Mouse (Mus musculus): ENCODE results near the gene Slamf9. TPM values are rescaled to one million over a fixed set of nuclear protein-coding genes. Genes with fewer than 3 reads are reported as not detected.

Gene Slamf9
- total RNA-seq, 2 experiments from 2014 or later, result 2.3 to 4.5 TPM

GRCm38 (mm10) chr1:172489585-172490250 lies 14.6 kb downstream of the Slamf9 start:
- no peak for DNase-seq

DNA sequence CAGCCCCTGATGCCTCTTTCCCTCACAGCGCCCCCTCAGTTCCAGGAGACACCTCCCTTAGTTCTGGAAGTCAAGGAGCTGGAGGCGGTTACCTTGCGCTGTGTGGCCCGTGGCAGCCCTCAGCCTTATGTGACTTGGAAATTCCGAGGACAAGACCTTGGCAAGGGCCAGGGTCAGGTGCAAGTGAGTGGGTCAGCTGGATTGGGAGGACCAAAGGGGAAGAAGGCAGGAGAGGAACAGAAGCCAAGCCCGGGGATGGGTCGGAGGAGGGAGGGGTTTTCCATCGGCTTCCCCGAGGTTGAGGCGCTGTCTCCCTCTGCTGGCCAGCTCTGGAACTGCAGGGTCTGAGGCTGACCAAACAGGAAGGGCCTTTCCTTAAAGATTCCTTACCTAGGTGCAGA lies 15.1 kb downstream of the Slamf9 start:
- DNase-seq, result peak; percentile 89 to 92

DNA sequence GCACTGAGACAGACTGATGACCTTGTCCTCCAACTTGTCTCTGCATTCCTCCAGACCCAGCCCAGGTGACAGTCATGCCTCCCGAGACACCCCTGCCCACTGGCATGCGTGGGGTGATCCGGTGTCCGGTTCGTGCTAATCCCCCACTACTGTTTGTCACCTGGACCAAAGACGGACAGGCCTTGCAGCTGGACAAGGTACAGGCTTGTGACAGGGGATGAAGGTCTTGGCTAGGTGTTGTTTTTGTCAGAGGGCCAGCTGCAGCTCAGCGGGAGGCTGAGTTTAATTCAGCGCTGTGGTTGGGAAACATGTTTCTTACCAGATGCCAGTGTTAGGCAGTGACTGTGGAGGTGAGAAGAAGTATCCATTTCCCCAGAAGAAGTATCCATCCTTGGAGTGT lies 16.9 kb downstream of the Slamf9 start:
- DNase-seq, result no peak

DNA sequence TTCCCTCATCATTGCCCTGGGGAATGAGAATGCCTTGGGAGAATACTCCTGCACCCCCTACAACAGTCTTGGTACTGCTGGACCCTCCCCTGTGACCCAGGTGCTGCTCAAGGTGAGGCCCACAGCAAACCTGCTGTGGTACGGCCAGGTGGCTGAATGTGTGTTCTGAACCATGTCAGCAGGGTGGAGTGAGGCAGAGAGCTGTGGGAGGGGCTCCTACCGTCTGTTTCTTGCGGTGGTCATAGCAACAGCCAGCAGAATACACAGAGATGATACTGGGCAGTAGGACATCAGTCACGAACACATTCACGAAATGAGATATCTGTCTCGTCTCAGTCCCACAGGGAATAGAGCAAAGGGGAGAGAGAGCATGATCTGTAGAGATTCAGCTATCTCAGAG lies 18.4 kb downstream of the Slamf9 start:
- no peak for DNase-seq

- no peak for DNase-seq
These were observed 20.9 kb downstream of the Slamf9 start for GRCm38 (mm10) chr1:172496030-172496429.

- DNase-seq, result no peak
These were observed 22.3 kb downstream of the Slamf9 start for GRCm38 (mm10) chr1:172497428-172497827.

DNA sequence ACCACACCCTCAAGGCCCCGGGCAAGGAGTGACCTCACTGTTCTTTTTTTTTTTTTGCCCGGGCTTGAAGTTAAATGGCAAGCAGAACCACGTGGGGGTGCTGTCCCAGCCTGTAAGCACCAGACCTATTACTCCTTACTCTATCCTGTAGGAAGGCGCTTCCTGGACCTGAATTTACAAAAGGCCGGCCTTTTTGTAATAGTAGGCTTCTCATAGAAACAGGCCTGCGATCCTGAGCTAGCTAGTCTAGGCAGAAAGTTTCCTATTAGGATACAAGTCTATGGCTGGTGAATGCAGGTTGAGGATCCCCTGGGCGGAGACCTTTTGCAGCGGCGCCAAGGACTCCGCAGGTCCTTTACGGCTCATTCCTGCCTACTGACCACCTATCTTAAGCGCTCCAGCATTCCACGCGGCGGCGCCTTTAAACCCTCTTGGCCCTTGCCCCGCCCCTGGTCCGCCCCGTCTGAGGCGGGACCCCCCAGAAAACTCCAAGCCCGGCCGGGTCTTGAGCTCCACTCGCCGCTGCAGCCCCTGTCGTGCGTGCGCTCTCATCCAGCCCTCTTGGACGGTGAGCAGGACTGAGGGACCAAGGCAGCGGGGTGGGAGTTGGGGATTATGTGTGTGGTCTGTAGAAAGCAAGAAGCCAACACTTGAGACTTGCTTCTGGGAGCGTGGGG lies 24.7 kb downstream of the Slamf9 start, which contains the start of gene Tagln2:
Tagln2 (plus strand) TSS at position 283 of the 677 bp plus-strand sequence.
- DNase-seq, result peak; percentile 91 to 94

- DNase-seq, result peak; percentile 80 to 87
These were observed 25.6 kb downstream of the Slamf9 start for GRCm38 (mm10) chr1:172500451-172501370.

GRCm38 (mm10) chr1:172501371-172502144 lies 26.4 kb downstream of the Slamf9 start:
- peak; percentile 63 to 71 for DNase-seq

- no peak for DNase-seq
These were observed 27.3 kb downstream of the Slamf9 start for GRCm38 (mm10) chr1:172502145-172503110.

DNA sequence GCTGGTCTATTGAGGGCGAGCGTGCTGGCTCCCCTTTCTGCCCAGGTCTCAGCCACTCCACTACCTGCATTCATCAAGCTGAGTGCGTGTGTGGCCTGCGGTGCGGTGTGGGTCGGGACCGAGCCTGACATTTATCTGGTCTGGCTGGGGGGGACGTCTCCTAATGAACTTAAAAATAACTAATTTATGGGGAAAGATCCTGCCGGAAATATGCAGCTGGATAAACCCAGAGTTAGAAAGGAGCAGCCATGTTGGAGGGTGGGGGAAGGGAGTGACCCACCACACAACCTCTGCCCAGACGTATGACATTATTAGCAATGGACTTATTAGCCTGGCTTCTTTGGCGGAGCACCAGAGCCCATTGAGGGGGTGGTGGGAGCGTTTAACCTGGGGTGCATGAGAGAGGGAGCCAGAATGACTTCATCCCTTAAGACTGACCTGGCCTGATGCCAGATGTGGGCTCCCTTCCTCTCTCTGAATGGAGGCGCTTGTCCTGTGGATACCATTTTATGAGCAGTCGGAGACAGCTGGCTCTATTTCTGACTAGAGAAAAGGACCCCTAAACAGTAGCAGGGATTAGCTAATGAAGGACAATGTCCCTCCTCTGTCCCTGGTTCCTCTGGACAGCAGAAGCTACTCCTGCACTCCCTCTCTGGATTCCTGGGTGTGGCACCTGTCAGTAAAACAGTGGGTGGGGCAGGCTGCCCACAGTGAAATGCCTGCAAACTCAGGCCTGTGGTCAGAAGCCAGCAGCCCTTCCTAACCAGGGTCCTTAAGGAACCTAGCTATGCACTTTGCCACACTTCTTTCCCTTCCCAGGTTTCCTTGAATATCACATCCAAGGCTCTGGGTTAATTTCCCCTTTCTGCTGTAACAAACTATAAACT lies 28.2 kb downstream of the Slamf9 start:
- DNase-seq, result peak; percentile 38 to 52

GRCm38 (mm10) chr1:172504756-172505155 lies 29.6 kb downstream of the Slamf9 start:
- no peak for DNase-seq

DNA sequence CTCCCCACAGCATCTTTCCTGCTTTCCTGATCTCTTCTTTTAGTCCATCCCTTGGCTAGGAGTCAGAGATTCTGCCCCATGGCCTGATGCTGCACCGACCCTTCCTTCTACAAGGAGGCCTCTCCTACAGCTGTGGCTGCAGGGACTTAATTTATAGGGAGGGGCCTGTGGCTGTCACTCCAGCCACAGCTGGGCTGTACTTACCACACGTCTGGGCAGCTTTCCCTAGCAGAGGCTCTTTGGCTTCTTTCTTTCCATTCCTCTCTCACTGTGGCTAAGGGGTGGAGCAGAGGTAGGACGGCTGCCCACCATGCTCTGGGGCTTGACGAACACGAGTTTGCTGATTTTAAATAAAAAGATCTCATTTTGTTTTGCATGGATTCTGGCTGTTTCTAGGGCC lies 31.8 kb downstream of the Slamf9 start:
- DNase-seq, result no peak

- no peak for DNase-seq
These were observed 32.5 kb downstream of the Slamf9 start for GRCm38 (mm10) chr1:172507701-172508100.

- DNase-seq, result no peak
These were observed 33.0 kb downstream of the Slamf9 start for GRCm38 (mm10) chr1:172508172-172508571.

DNA sequence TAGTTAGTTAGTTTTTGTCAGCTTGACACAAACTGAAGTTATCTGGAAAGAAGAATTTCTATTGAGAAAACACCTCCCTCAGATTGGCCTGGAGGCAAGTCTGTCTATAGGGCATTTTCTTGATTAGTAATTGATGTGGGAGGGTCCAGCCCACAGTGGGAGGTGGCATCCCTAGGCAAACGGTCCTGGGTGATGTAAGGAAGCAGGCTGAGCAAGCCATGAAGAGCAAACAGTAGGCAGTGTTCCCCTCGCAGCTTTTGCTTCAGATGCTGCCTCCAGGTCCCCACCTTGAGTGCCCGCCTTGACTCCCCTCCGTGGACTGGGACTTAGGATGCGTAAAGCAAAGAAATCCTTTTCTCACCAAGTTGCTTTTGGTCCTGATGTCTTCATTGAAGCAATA lies 34.1 kb downstream of the Slamf9 start:
- no peak for DNase-seq

GRCm38 (mm10) chr1:172509983-172510382 lies 34.8 kb downstream of the Slamf9 start:
- DNase-seq, result no peak

GRCm38 (mm10) chr1:172510421-172510972 lies 35.3 kb downstream of the Slamf9 start:
- no peak for DNase-seq

- peak; percentile 79 to 82 for DNase-seq
These were observed 37.8 kb downstream of the Slamf9 start for GRCm38 (mm10) chr1:172512962-172513361.
